Mouse (Mus musculus): ENCODE data around the gene Pick1.

GRCm38 (mm10) chr15:79268521-79268920, 39.5 kb downstream of the Pick1 start:
- TF ChIP-seq CTCF (conservative IDR thresholded peaks at IDR 0.05; ENCODE audit: insufficient read depth, insufficient read length, low read depth, low read length) (no peak), POLR2A (IDR thresholded peaks at IDR 0.05; ENCODE audit: low read depth, low read length) (no peak)

Data from kidney, adult 2 months (tissue).